Mouse (Mus musculus) gastrocnemius, adult 2 months (tissue): ENCODE data around the gene Mmab. TPM values are rescaled to one million over a fixed set of nuclear protein-coding genes. Genes with fewer than 3 reads are reported as not detected.

Source experiments
- DNase-seq: peaks from one replicate; pipeline ENCODE4 v3.0.0; 2022
- H3K27ac ChIP-seq: fragments of 200-600 bp; 2 replicates; pipeline ENCODE4 v1.8.1; 2022; ENCODE audit warnings: mild to moderate bottlenecking
- H3K4me3 ChIP-seq: fragments of 200-600 bp; 2 replicates; pipeline ENCODE4 v1.8.1; 2022; ENCODE audit warnings: mild to moderate bottlenecking, moderate library complexity
- CTCF ChIP-seq: fragments of 200-600 bp; IDR thresholded peaks from 2 replicates; pipeline ENCODE4 v1.8.1; 2022; ENCODE audit warnings: antibody characterized with exemption, mild to moderate bottlenecking, moderate library complexity
- intact Hi-C: fragments of 180-260 bp; cut with DNase I; formaldehyde crosslinking; loops from one replicate; pipeline ENCODE4 v1.15.1; 2025
- long read RNA-seq, 2 experiments: library from polyadenylated mRNA; stranded (forward); transcript quantifications; one replicate each; pipeline ENCODE4 v2.0.0; 2021
- total RNA-seq, 2 experiments: library from RNA; stranded (reverse); gene quantifications; 2 replicates each; pipeline ENCODE4 v1.2.3; 2021

Gene Mmab
- total RNA-seq: 10 to 100 TPM; 17.3 to 19.0 TPM
- long read RNA-seq, experiment 1, transcript Mmab-201 (9 exons, 3,020 nt): major isoform, 74 of 82 reads
- long read RNA-seq, experiment 1, partial matches to known transcripts: 1 of 82 reads
- long read RNA-seq, experiment 1, other reads (novel, unspliced or antisense): 7 of 82 reads
- long read RNA-seq, experiment 2, transcript Mmab-201 (9 exons, 3,020 nt): major isoform, 72 of 78 reads
- long read RNA-seq, experiment 2, partial matches to known transcripts: 1 of 78 reads
- long read RNA-seq, experiment 2, other reads (novel, unspliced or antisense): 4 of 78 reads

GRCm38 (mm10) chr5:114443566-114444367, at the start of gene Mmab, which contains the start of gene Mvk:
TSS of gene Mmab (minus strand) at chr5:114444060.
TSS of gene Mvk (plus strand) at chr5:114444269.
- DNase-seq: peak; percentile 98
- Histone ChIP-seq H3K4me3 (peak within 1 kb of the TSS; percentile 94), H3K27ac (peak within 1 kb of the TSS; percentile 93)
- TF ChIP-seq CTCF: no peak
- intact Hi-C loops: loop anchor here (5.0 kb wide), 1 partner anchor 61 kb away; the partner anchor contains the start of genes Kctd10 and Ube3b

GRCm38 (mm10) chr5:114490241-114490640, 46.4 kb upstream of the Mmab start:
- TF ChIP-seq CTCF: no peak
- no peak overlapping the region for H3K27ac ChIP-seq
- no peak overlapping the region for H3K4me3 ChIP-seq
- DNase-seq: no peak
- intact Hi-C loops: no loop called here

DNA sequence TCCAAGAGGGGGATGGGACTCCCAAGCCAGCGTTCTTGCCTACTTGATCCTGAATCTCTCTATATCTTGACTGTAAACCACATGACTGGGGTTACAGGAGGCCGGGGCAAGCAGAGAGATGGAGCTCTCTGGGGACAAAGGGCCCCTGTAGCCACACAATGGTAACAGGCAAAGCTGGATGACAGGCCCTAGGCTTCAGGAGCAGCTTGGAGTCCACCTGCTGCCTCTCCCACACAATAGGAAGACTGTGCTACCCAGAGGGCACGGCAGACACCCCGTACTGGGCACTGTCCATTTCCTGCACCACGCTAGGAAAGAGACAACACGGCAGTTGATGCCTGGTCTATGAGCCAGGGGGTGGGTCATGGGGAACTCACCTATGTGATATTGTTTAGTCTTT, 45.7 kb upstream of the Mmab start:
- no peak overlapping the region for H3K27ac ChIP-seq
- intact Hi-C loops: no loop called here

DNA sequence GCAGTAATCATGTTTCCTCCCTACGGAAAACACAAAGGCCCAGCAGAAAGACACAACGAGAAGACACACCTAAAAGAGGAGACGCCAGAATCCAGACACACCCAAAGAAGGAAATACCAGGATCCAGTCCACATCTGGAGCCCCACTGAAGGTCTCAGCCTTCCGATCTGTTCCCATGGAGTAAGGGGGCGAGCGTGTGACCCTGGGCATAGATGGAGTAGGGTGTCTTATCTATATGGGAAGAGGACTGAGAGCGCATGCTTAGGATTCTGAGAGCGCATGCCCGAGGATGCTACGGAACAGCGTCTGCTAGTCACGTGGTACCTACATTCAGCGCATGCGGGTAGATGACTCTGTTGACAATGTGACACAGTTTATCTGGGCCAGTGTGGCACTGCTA, 41.8 kb upstream of the Mmab start:
- TF ChIP-seq CTCF: no peak
- H3K4me3 ChIP-seq: no peak overlapping the region
- DNase-seq: no peak
- intact Hi-C loops: no loop called here
- H3K27ac ChIP-seq: no peak overlapping the region

More for the DNA sequence above, 45.7 kb upstream of the Mmab start:
- TF ChIP-seq CTCF: no peak
- no peak overlapping the region for H3K4me3 ChIP-seq
- DNase-seq: no peak

DNA sequence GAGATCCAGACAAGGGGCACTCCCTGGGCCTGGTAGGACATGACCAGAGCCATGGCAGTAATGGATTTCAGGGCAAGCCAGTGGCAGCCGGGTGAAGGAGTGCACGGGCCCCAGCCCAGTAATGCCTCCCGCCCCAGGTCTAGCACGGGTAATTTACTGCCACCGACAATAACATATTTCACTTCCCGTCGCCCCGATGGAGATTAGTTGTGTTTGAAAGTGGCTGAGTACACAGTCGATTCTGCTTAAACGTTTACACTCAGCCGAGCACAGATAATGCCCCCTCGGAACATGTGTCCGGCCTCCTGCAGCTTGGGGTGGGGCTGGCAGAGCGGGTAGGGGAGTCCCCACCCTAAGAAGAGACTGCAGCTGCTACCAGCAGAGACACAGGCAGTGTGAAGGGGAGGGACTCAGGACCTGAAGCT, 38.7 kb upstream of the Mmab start:
- DNase-seq: no peak
- TF ChIP-seq CTCF: no peak
- H3K27ac ChIP-seq: no peak overlapping the region
- H3K4me3 ChIP-seq: no peak overlapping the region
- intact Hi-C loops: no loop called here

GRCm38 (mm10) chr5:114478267-114478666, 34.4 kb upstream of the Mmab start:
- no peak for TF ChIP-seq CTCF

GRCm38 (mm10) chr5:114474741-114475491, 31.1 kb upstream of the Mmab start:
- DNase-seq: no peak
- Histone ChIP-seq H3K27ac (no peak overlapping the region), H3K4me3 (no peak overlapping the region)
- intact Hi-C loops: no loop called here
- TF ChIP-seq CTCF: no peak

More at GRCm38 (mm10) chr5:114478267-114478666, 34.4 kb upstream of the Mmab start:
- DNase-seq: no peak
- Histone ChIP-seq H3K4me3 (no peak overlapping the region), H3K27ac (no peak overlapping the region)
- intact Hi-C loops: no loop called here

- DNase-seq: no peak
- no peak for TF ChIP-seq CTCF
These were observed 26.5 kb upstream of the Mmab start for GRCm38 (mm10) chr5:114470359-114470758.

DNA sequence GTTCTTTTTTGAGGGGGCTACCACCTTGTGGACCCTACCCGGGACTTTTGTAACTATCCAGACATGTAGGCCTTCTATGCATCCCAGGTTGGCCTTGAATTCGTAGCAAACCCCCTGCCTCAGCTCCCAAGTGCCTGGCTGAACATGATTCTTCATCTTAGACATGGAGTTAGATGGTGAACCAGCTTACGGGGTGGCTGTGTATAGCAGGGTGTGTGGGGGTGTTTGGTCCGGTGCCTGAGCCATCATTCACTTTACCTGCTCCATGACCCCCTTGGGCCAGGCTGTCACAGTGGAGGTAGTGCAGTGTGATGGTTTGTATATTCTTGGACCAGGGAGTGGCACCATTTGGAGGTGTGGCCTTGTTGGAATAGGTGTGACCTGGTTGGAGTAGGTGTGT, 24.1 kb upstream of the Mmab start:
- Histone ChIP-seq H3K4me3 (no peak overlapping the region), H3K27ac (no peak overlapping the region)
- no peak for DNase-seq
- TF ChIP-seq CTCF: no peak
- intact Hi-C loops: no loop called here

More at GRCm38 (mm10) chr5:114470359-114470758, 26.5 kb upstream of the Mmab start:
- H3K4me3 ChIP-seq: no peak overlapping the region
- H3K27ac ChIP-seq: no peak overlapping the region
- intact Hi-C loops: no loop called here

DNA sequence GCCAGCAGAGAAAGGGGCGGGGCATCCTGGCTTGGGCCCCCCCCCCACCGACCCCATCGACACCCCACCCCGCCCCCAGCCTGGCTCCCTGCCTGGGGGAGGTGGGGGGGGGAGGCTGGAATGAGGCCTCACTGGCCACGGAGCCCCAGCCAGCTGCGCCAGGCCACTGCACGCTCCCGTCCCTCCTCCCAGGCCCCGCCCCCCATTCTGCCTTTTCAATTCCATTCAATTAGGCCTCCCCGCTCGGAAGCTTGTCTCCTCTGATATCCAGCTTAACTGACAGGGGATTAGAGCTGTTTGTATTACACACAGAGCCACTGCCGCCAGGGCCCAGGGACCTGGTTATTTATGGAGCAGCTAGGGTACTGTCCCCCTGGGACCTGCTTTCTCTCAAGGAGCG, 23.6 kb upstream of the Mmab start:
- no peak for TF ChIP-seq CTCF
- Histone ChIP-seq H3K27ac (no peak overlapping the region; the same call in 1 of the 2 replicates), H3K4me3 (peak overlapping the region; percentile 62)
- peak; percentile 64 for DNase-seq
- intact Hi-C loops: no loop called here

DNA sequence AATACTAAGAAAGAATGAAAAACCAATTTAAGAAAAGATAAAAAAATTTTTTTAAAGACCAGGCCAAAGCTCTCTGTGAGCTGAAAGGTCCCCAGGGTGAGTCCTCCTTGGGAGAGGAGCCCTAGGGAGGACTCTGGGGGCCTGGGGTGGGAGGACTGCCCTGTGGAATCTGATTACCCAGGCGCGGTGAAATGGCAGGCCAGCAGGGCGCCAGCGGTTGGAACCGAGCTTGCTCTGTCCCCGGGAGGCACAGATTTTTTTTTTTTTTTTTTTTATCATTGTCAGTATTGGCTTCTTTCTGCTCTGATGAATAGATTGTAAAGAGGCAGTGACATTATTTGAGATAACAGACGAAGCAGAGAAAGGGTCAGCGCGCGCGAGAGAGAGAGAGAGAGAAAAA, 23.2 kb upstream of the Mmab start:
- TF ChIP-seq CTCF: no peak
- H3K27ac ChIP-seq: no peak overlapping the region; the same call in 1 of the 2 replicates
- DNase-seq: no peak
- peak overlapping the region; percentile 62 for H3K4me3 ChIP-seq
- intact Hi-C loops: no loop called here

DNA sequence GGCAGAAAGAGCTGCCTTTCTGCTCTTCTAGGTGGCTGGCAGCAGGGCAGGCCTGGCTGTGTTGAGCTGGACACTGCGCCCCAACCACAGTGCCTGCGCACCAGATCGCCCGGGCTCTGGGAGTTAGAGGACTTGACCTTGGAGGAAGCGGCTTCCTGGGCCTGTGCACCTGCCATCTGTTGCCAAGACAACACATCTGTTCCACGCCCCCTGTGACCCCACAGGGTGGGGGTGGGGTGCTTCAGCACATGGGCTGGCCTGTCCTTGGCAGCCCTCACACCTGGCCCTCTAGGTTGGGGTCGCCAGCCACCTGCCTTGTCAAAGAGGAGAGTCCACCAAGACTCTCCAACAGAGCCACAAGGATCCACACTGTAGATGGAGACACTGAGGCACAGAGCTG, 21.8 kb upstream of the Mmab start:
- intact Hi-C loops: no loop called here
- Histone ChIP-seq H3K4me3 (no peak overlapping the region), H3K27ac (no peak overlapping the region)
- no peak for TF ChIP-seq CTCF
- no peak for DNase-seq
